Mouse (Mus musculus) retina, postnatal 7 days (tissue): ENCODE data around the gene Faap100.
"Not testable (repeated sequence)": the region's sequence is repeated elsewhere in the genome, so short reads cannot be mapped to it uniquely, and the experiment has no call there.

Experiments used
- DNase-seq: peaks from one replicate; pipeline ENCODE4 v3.0.0-alpha.2; 2012; ENCODE audit warnings: low read depth, low spot score

The Faap100 gene

DNA sequence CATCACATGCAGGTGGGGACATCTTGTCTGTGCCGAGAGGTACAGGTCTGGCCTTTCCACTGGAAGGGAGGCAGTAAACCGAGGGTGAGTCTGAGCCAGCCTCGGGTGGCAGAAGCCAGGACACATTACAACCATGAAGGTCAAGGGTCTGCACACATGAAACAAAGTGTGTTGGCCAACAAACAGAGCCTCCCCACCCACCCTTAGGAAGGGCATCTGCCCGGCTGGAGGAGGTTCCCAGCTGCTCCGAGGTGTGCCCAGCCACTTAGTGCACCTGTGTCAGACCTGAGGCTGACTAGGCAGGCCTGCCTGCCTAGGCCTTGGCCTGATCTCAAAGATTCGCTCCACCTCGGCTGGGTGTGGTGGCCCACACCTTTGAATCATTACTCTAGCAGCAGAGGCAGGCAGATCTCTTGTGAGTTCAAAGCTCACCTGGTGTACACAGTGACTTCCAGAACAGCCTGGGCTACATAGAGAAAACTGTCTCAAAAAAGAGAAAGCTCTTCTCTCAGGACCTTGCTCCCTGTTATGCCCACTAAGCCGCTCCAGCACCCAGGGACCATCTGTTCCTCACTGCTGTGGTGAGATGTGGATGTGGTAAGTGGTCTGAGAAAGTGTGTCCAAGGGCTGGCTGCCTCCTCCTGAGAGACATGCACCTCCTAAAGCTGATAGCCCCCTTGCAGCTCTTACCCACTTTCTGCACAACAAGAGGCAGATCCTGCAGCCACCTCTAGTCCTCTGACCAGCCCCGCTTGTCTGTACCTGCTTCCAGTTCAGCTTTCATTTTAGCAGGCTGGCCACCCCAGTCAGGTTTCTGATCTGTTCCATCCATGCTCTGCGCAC lies 27.1 kb downstream of the Faap100 start:
- no peak for DNase-seq

DNA sequence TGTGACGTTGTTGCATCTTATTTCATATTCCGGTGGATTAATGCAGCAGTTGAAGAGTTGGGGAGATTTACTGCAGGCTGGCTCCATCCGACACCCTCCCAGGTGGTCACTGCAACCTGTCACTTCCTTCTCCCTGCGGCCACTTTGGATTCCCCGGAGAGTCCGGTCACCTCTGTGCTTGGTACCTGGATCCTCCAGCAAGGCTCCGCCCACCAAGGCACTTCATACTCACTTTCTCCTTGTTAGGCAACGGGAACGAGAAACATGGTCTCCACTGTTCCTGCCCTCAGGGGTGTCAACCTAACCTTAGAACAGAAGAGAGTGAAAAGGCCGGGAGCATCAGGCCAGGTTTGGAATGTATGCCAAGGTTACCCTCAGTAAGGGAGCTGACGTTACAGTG lies 27.9 kb downstream of the Faap100 start:
- DNase-seq: no peak

DNA sequence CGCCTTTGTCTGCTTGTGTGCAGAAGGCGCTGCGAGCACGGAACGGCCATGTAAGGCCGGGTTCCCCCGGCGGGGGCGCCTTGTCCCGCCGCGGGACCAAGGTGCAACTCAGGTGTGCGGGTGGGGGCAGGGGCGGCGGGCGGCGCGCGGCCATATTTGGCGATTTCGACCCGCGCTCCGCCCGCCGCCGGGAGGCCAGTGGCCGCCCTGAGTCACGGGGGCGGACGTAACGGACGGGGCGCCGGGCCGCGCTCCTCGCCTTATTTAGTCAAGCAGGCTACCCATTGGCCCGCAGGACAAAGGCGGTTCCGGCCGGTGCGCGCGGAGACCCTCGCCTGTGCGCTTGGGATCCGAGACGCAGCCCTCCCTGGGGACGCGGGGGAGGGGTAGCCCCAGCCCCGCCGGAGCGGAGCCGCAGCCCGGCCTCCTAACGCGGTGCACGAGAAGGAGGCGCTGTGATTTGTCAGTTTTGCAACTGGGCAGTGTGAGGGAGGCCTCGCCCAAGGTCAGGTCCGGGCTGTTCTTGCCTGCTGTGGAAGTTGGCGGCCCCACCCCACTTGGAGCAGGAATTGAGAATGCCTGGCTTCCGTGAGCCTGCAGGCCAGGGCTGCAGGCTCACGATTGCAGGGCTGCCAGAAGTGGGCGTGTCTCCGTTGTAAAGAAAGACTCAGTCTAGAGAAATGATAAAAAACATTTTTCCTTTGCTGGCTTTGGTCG lies 28.4 kb downstream of the Faap100 start:
- peak; percentile 71 for DNase-seq

DNA sequence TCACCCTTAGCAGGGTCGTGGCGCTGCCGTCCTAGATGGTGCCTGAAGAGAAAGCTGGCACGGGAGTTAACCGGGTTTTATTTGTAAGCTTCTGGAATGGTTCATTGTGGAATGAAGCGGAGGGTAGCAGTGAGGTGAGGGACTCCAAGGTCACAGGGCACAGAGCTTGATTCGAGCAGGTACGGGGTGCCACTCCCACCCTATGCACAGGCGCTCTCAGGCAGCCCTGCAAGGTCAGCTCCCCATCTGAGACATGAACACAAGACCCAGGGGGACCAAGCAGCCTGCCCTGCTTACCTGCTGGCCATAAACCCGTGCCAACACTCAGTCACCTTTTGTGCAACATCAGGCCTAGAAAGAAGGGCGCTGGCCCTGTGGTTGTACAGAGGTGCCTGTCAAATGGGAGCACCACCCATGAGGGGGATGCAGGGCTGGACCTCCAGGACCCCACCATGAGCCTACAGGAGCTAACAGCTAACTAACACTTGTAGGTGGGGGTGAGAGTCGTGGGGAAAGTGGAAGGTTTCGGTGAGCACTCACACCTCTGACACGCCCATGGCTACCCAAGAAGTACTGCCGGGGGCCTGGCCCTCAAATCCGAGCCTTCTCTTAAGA lies 29.1 kb downstream of the Faap100 start:
- DNase-seq: no peak

DNA sequence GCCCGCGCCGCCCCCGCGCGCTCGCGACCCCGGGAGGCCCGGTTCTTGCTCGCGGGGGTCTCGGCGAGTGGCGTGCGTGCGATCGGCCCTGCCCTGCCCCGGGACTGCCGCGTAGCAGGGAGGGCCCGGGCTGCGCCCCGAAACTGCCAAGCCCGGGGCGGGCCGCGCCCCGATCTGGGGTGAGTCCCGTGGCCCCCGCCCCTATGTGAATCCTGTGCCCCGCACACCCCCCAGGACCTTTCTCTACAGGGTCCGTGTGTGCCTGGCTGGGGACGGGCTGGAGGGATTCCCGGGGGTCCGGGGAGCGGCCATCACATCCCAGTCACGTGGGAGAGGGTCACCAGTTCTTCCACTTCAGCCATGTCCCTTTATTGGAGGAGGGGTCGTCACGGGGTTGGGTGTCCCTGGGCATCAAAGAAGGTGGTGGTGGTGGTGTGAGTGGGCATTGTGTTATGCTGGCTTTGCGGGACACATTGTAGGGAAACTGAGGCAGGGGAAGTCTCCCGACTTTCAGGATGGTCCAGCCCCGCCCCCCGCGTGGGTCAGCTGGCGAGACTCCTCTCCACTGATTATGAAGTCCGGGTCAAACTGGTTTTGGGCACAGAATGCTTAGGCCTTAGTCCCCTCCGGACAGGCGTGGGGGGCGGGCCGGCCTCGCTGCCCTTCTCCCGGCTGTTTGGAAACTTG lies 29.7 kb downstream of the Faap100 start:
- DNase-seq: no peak

DNA sequence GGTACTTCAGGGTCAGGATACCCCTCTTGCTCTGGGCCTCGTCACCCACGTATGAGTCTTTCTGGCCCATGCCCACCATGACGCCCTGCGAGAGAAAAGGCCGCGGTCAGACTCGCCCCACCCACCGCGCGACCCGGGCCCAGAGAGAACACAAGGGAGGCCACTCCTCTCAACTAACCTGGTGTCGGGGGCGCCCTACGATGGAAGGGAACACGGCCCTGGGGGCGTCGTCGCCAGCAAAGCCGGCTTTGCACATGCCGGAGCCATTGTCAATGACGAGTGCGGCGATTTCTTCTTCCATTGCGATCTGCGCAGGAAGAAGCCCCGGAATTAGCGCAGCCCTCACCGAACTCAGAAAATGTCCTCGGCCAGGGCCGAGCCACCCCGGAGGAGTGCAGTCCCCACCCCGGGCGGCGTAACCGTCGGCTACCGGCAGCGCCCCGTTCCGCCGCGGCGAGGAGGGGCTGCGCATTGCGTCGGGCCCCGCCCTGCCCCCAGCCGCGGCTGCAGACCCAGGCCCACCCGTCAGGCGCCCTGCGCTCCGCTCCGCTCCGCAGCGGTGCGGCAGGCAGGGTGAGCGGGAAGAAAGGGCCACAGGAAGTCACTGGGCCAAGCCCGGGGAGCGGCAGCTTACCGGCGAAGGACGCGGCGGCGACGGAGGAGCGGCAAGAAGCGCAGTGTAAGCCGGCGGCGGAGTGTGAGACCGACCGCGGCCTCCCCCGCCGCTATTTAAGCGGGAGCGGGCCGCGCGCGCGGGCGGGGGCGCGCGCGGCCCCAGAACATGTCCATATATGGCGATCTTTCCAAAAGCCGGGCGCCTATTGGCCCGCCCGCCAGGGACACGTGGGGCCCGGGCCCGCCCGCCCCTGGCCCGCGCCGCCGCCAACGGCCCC lies 30.5 kb downstream of the Faap100 start, which contains the start of gene Actg1:
Gene Actg1 (minus strand): TSS at position 752 of the 893 bp plus-strand sequence.
- peak; percentile 85 for DNase-seq

DNA sequence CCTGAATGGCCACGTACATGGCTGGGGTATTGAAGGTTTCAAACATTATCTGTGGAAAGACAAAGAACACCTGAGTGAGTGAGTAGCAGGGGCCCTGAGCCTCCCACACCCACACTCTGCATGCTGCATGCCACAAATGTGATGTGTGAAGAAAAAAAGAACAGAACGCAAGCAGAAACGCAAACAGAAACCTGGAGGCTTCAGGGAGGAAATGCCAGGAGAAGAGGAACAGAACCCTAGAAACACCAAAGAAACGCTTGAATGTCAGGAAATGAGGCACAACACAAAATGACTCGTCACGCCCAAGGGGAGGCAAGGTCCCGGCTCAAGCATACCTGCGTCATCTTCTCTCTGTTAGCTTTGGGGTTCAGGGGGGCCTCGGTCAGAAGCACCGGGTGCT lies 31.3 kb downstream of the Faap100 start:
- DNase-seq: no peak

DNA sequence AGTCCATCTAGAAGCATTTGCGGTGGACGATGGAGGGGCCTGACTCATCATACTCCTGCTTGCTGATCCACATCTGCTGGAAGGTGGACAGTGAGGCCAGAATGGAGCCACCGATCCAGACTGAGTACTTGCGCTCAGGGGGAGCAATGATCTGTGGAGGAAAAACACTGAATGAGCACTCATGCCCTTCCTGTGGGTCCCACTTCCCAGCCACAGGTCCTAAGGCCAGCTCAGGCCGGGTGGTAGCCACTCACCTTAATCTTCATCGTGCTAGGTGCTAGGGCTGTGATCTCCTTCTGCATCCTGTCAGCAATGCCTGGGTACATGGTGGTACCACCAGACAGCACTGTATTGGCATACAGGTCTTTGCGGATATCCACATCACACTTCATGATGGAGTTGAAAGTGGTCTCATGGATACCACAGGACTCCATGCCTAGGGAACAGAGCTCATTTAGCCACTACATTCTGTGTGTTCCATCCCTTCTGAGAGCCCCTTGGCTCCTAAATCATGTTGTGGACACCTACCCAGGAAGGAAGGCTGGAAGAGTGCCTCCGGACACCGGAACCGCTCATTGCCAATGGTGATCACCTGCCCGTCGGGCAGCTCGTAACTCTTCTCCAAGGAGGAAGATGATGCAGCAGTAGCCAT lies 32.1 kb downstream of the Faap100 start:
- not testable (repeated sequence) for DNase-seq

DNA sequence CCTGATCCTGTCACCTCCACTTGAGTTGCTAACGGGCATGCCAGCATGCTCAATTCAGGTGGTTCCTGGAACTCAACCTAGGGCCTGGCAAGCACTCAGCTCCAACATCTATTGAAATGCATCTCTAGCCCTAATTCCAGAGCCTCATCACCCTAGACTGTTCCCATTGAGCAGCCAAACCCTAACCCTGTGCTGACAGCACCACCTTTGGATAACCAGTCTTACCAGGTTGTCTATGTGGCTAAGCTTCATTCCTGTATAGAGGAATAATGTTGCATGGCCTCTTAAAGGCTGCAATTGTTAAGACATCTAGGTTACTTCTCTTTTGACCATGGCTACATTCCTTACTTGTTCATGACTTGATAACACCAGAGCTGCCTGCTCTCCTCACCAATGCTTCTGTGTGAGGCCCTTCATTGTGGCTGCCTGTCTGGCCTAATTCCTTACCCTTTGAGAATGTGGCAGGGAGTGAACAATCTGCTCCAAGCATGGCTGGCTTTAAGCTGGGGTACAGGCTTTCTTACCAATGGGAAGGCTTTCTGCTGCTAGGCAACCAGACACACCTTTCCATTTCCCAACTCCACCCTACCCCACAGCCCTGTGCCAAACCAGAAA lies 33.4 kb downstream of the Faap100 start:
- no peak for DNase-seq

DNA sequence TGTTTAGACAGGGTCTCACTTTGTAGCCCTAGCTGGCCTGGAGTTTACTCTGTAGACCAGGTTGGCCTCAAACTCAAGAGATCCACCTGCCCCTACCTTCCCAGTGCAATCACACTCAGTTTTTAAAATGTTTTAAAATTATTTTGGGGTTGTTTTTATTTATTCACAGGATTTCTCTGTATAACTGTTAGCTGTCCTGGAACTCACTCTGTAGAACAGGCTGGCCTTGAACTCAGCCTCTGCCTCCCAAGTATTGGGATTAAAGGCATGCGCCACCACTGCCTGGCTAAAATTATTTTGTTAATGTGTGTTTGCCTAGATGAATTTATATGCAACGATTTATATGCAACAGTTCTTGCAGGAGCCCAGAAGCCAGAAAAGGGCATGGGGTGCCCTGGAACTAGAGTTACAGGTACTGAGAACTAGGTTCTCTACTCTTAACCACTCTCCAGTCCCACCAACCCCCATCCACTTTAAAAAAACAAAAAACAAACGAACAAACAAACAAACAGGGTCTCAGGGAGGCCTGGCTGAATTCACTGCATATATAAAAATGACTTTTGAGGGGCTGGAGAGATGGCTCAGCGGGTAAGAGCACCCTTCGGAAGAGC lies 34.1 kb downstream of the Faap100 start:
- no peak for DNase-seq

DNA sequence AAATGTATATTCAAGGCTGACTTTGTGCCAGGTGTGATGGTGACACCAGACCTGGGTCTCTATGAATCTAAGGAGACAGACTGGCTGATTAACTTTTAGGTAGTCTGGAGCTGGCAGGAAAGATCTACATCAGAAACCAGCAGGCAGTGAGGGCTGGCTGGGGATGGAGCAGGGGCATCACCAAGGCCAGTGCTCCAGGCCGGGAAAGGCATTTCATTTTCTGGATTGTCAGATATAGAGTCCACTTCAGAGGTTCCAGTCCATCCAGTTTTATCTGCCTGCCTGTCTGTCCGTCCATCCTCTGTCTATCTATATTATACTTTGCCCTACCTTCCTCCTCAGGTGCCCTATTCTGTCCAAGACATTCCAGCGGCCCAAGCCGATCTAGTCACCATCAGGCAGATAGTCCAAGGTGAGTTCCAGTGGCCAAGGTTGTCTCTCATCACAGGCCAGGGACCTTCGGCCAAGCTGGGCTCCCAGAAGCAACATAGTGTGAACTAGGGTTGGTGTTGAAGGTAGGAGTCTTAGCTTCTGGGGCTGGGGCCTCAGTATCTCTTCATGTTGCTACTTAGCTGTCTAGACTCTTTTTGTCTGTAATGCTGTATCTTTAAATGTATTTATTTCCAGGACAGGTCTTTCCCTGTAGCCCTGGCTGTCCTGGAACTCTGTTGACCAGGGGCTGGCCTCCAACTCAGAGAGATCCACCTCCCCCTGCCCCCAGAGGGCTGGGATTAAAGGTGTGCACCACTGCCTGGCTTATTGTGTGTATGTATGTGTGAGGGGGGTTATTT lies 34.9 kb downstream of the Faap100 start:
- no peak for DNase-seq

DNA sequence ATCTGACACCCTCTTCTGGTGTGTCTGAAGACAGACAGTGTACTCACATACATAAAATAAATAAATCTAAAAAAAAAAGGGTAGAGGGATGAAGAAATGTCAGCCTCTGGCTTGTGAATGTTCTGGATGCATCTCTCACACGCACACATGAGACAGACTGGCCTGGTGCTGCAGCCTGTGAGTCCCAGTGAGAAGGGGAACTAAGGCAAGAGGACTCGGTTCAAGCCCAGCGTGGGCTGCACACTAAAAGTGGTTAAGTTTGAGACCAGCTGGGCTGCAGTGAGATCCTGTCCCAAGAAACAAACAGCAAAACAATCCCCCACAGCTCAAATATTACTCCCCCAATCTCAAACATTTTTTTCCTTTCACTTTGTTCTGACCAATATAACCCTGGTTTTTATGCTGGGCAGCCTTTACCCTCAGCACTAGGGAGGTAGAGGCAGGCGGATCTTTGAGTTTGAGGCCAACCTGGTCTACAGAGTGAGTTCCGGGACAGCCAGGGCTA lies 35.9 kb downstream of the Faap100 start:
- no peak for DNase-seq

DNA sequence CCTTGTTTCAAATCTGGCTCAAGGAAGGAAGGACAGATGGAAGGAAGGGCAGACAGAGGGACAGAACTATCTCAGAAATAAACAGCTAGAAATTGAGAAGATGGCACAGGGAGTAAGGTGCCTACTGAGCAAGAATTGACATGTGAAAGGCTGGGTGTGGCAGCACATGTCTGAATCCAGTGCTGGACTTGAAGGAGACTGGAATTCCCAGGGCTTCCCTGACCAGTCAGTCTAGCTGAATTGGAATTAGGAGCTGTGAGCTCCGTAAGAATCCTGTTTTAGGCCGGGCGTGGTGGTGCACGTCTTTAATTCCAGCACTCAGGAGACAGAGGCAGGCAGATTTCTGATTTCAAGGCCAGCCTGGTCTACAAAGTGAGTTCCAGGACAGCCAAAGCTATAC lies 36.9 kb downstream of the Faap100 start:
- no peak for DNase-seq

DNA sequence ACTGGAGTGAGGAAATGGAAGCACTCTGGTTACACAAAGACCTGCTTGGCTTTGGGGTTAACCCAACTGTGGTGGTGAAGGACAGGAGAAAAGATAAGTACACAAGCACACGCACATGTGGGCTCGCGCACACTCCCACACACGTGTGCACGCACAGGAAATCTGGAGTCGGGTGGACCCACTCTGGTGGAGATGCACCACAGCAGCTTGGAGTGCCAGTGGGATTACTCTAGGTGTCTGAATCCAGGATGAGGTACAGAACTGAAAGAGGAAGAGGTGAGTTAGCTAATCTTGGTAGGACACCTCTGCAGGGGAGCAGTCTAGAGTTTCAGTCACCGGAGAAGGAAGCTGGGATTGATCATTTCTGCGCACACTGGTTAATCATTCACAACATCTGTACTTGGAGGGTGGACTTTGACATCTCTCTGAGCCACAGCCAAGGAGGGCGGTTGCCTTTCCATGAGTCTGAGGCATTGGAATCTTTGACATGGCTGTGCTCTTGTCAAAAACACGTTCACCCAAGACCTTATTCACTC lies 38.5 kb downstream of the Faap100 start:
- DNase-seq: no peak

DNA sequence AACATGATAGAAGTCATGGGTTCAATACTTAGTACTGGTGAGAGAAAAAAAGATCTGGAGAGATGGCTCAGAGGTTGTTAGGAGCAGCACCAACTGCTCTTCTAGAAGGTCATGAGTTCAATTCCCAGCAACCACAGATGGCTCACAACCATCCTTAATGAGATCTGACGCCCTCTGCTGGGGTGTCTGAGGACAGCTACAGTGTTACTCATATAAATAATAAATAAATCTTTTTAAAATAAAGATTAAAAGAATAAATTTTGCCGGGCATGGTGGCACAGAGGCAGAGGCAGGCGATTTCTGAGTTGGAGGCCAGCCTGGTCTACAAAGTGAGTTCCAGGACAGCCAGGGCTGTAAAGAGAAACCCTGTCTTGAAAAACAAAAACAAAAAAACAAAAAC lies 39.8 kb downstream of the Faap100 start:
- no peak for DNase-seq

DNA sequence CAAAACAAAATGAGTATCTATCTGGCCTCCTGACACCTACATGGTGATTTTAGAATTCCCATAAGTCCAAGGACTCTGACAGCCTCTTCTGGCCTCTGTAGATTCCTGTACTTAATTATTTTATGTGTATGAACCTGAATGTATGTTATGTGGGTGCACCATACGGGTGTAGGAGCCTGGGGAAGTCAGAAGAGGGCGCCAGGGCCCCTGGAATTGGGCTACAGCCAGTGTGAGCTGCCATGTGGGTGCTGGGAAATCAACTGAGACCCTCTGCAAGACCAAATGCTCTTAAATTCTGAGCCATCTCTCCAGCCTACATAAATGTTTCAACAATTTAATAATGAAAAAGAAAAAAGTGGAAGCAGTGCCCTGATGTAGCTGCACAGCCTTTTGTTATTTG lies 41.1 kb downstream of the Faap100 start:
- no peak for DNase-seq

DNA sequence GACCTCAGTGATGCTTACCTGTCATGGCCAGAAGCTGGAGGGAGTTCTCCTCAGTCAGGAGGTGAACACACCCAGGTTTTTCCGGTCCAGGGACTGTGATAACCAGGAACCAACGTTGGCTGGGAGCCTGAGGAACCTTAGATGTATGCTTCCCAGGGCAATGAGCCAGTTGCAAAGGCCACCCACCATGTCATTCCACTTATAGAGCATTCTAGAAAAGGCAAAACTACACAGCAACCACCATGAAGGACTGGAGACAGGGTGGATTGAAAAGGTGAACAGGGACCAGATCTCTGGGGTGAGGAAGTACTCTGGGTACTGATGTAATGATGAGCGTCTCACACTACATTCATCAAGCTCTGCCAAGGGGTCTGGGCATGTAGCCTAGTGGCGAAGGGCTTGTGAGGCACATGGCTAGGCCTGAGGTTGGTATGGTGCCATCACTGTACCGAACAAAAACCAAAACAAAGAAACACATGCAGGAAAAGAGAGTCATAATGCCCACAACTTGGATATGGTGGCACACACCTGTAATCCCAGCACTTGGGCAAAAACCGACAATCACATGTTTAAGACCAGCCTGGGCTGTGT lies 43.0 kb downstream of the Faap100 start:
- no peak for DNase-seq

DNA sequence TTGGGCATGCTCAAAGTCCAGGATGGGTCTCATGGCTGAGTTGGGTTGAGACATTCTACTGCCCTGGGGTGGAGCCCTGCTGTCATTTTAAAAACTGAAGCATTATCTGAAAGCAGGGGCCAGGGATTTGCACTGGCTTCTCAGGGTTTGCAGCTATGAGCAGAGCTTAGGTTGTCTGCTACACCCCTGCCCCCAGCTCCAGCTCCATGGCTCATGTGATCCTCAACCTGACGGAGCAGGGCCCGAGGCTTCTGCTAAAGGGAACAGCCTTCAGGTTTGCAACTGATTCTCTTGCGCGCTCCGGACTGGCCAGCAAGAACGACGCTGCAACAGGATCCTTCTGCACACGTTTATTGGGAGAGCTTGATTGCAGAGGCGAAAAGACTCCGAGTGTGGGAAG lies 58.4 kb downstream of the Faap100 start:
- DNase-seq: no peak
